Mouse (Mus musculus): ENCODE data around the gene C3ar1. TPM values are rescaled to one million over a fixed set of nuclear protein-coding genes. Genes with fewer than 3 reads are reported as not detected.

The C3ar1 gene
- polyA plus RNA-seq, 1 experiment from 2014 or later: 1.7 TPM

GRCm38 (mm10) chr6:122837539-122837938, 18.4 kb downstream of the C3ar1 start:
- WGBS: 82% methylated on average over 5 of the region's 5 CpGs
- H3K36me3 ChIP-seq (ENCODE audit: control insufficient read depth, insufficient read depth, low read length): peaks cover 78% of the 10 kb centered on the region
- H3K9me3 ChIP-seq (ENCODE audit: control insufficient read depth, low read length): peaks cover 6% of the 10 kb centered on the region
- no peaks in the 10 kb centered on the region for H3K4me1 ChIP-seq (ENCODE audit: control insufficient read depth, insufficient read depth, low read length)
- no peak overlapping the region for H3K4me3 ChIP-seq (ENCODE audit: low read length)
- no peak for ATAC-seq (ENCODE audit: low FRiP score, low TSS enrichment)
- no peaks in the 10 kb centered on the region for H3K27me3 ChIP-seq (ENCODE audit: control insufficient read depth, insufficient read depth, low read length)
- H3K27ac ChIP-seq (ENCODE audit: low read depth, low read length): no peak overlapping the region
- H3K4me2 ChIP-seq (replicated peaks; ENCODE audit: low read depth, low read length): no peak overlapping the region
- H3K9ac ChIP-seq (ENCODE audit: low read depth, low read length): no peak overlapping the region

- 93% methylated on average over 3 of the region's 3 CpGs for WGBS
- Histone ChIP-seq H3K27me3 (ENCODE audit: control insufficient read depth, insufficient read depth, low read length) (no peaks in the 10 kb centered on the region), H3K36me3 (ENCODE audit: control insufficient read depth, insufficient read depth, low read length) (peaks cover 82% of the 10 kb centered on the region), H3K4me2 (replicated peaks; ENCODE audit: low read depth, low read length) (no peak overlapping the region), H3K27ac (ENCODE audit: low read depth, low read length) (no peak overlapping the region), H3K4me3 (ENCODE audit: low read length) (no peak overlapping the region), H3K9me3 (ENCODE audit: control insufficient read depth, low read length) (peaks cover 6% of the 10 kb centered on the region), H3K9ac (ENCODE audit: low read depth, low read length) (no peak overlapping the region), H3K4me1 (ENCODE audit: control insufficient read depth, insufficient read depth, low read length) (no peaks in the 10 kb centered on the region)
- no peak for ATAC-seq (ENCODE audit: low FRiP score, low TSS enrichment)
Observed at GRCm38 (mm10) chr6:122836974-122837373, 19.0 kb downstream of the C3ar1 start.

- H3K4me1 ChIP-seq (ENCODE audit: control insufficient read depth, insufficient read depth, low read length): no peaks in the 10 kb centered on the region
- peaks cover 6% of the 10 kb centered on the region for H3K9me3 ChIP-seq (ENCODE audit: control insufficient read depth, low read length)
- no peak overlapping the region for H3K4me3 ChIP-seq (ENCODE audit: low read length)
- no peak overlapping the region for H3K9ac ChIP-seq (ENCODE audit: low read depth, low read length)
- 77% methylated on average over 4 of the region's 4 CpGs for WGBS
- H3K36me3 ChIP-seq (ENCODE audit: control insufficient read depth, insufficient read depth, low read length): peaks cover 75% of the 10 kb centered on the region
- 0 out of 2 replicates have a peak, but pooled peaks have one; percentile 48 for ATAC-seq (ENCODE audit: low FRiP score, low TSS enrichment)
- H3K4me2 ChIP-seq (replicated peaks; ENCODE audit: low read depth, low read length): no peak overlapping the region
- H3K27ac ChIP-seq (ENCODE audit: low read depth, low read length): no peak overlapping the region
- H3K27me3 ChIP-seq (ENCODE audit: control insufficient read depth, insufficient read depth, low read length): no peaks in the 10 kb centered on the region
Observed at GRCm38 (mm10) chr6:122834365-122834764, 21.6 kb downstream of the C3ar1 start.

- no peaks in the 10 kb centered on the region for H3K27me3 ChIP-seq (ENCODE audit: control insufficient read depth, insufficient read depth, low read length)
- no peaks in the 10 kb centered on the region for H3K4me1 ChIP-seq (ENCODE audit: control insufficient read depth, insufficient read depth, low read length)
- H3K4me2 ChIP-seq (replicated peaks; ENCODE audit: low read depth, low read length): no peak overlapping the region
- no peak overlapping the region for H3K4me3 ChIP-seq (ENCODE audit: low read length)
- 76% methylated on average over 7 of the region's 7 CpGs for WGBS
- no peak for ATAC-seq (ENCODE audit: low FRiP score, low TSS enrichment)
- H3K27ac ChIP-seq (ENCODE audit: low read depth, low read length): no peak overlapping the region
- H3K9ac ChIP-seq (ENCODE audit: low read depth, low read length): no peak overlapping the region
- H3K9me3 ChIP-seq (ENCODE audit: control insufficient read depth, low read length): peaks cover 6% of the 10 kb centered on the region
- peaks cover 62% of the 10 kb centered on the region for H3K36me3 ChIP-seq (ENCODE audit: control insufficient read depth, insufficient read depth, low read length)
Observed at GRCm38 (mm10) chr6:122832880-122833279, 23.1 kb downstream of the C3ar1 start.

- Histone ChIP-seq H3K36me3 (ENCODE audit: control insufficient read depth, insufficient read depth, low read length) (peaks cover 24% of the 10 kb centered on the region), H3K9ac (ENCODE audit: low read depth, low read length) (no peak overlapping the region), H3K27me3 (ENCODE audit: control insufficient read depth, insufficient read depth, low read length) (no peaks in the 10 kb centered on the region), H3K27ac (ENCODE audit: low read depth, low read length) (no peak overlapping the region), H3K9me3 (ENCODE audit: control insufficient read depth, low read length) (no peaks in the 10 kb centered on the region), H3K4me3 (ENCODE audit: low read length) (no peak overlapping the region), H3K4me1 (ENCODE audit: control insufficient read depth, insufficient read depth, low read length) (peaks cover 13% of the 10 kb centered on the region), H3K4me2 (replicated peaks; ENCODE audit: low read depth, low read length) (no peak overlapping the region)
- 44% methylated on average over 13 of the region's 13 CpGs for WGBS
- no peak for ATAC-seq (ENCODE audit: low FRiP score, low TSS enrichment)
Observed at GRCm38 (mm10) chr6:122828086-122828485, 27.9 kb downstream of the C3ar1 start.

- H3K9me3 ChIP-seq (ENCODE audit: control insufficient read depth, low read length): no peaks in the 10 kb centered on the region
- H3K27ac ChIP-seq (ENCODE audit: low read depth, low read length): peak overlapping the region; percentile 32; the same call in 1 of the 2 replicates
- peak; percentile 86 for ATAC-seq (ENCODE audit: low FRiP score, low TSS enrichment)
- H3K27me3 ChIP-seq (ENCODE audit: control insufficient read depth, insufficient read depth, low read length): no peaks in the 10 kb centered on the region
- H3K4me3 ChIP-seq (ENCODE audit: low read length): peak overlapping the region; percentile 36
- H3K4me2 ChIP-seq (replicated peaks; ENCODE audit: low read depth, low read length): peak overlapping the region; percentile 88
- peaks cover 27% of the 10 kb centered on the region for H3K4me1 ChIP-seq (ENCODE audit: control insufficient read depth, insufficient read depth, low read length)
- WGBS: 1% methylated on average over 27 of the region's 29 CpGs
- peaks cover 11% of the 10 kb centered on the region; the same call in 1 of the 2 replicates for H3K36me3 ChIP-seq (ENCODE audit: control insufficient read depth, insufficient read depth, low read length)
- H3K9ac ChIP-seq (ENCODE audit: low read depth, low read length): peak overlapping the region; percentile 60
Observed at GRCm38 (mm10) chr6:122825923-122826742, 29.8 kb downstream of the C3ar1 start.

- no peak for ATAC-seq (ENCODE audit: low FRiP score, low TSS enrichment)
- Histone ChIP-seq H3K36me3 (ENCODE audit: control insufficient read depth, insufficient read depth, low read length) (peaks cover 4% of the 10 kb centered on the region; the same call in 1 of the 2 replicates), H3K4me3 (ENCODE audit: low read length) (no peak overlapping the region), H3K4me2 (replicated peaks; ENCODE audit: low read depth, low read length) (no peak overlapping the region), H3K9me3 (ENCODE audit: control insufficient read depth, low read length) (no peaks in the 10 kb centered on the region), H3K27ac (ENCODE audit: low read depth, low read length) (no peak overlapping the region), H3K27me3 (ENCODE audit: control insufficient read depth, insufficient read depth, low read length) (no peaks in the 10 kb centered on the region), H3K9ac (ENCODE audit: low read depth, low read length) (no peak overlapping the region), H3K4me1 (ENCODE audit: control insufficient read depth, insufficient read depth, low read length) (peaks cover 34% of the 10 kb centered on the region)
- 92% methylated on average over 8 of the region's 9 CpGs for WGBS
Observed at GRCm38 (mm10) chr6:122825166-122825565, 30.8 kb downstream of the C3ar1 start.

GRCm38 (mm10) chr6:122824086-122824485, 31.9 kb downstream of the C3ar1 start:
- H3K4me2 ChIP-seq (replicated peaks; ENCODE audit: low read depth, low read length): no peak overlapping the region
- H3K4me1 ChIP-seq (ENCODE audit: control insufficient read depth, insufficient read depth, low read length): peaks cover 34% of the 10 kb centered on the region
- no peaks in the 10 kb centered on the region; the same call in 1 of the 2 replicates for H3K36me3 ChIP-seq (ENCODE audit: control insufficient read depth, insufficient read depth, low read length)
- no peak overlapping the region for H3K4me3 ChIP-seq (ENCODE audit: low read length)
- no peak overlapping the region for H3K9ac ChIP-seq (ENCODE audit: low read depth, low read length)
- H3K9me3 ChIP-seq (ENCODE audit: control insufficient read depth, low read length): no peaks in the 10 kb centered on the region
- H3K27me3 ChIP-seq (ENCODE audit: control insufficient read depth, insufficient read depth, low read length): no peaks in the 10 kb centered on the region
- H3K27ac ChIP-seq (ENCODE audit: low read depth, low read length): no peak overlapping the region
- 74% methylated on average over 10 of the region's 10 CpGs for WGBS
- no peak for ATAC-seq (ENCODE audit: low FRiP score, low TSS enrichment)

- no peaks in the 10 kb centered on the region for H3K27me3 ChIP-seq (ENCODE audit: control insufficient read depth, insufficient read depth, low read length)
- no peak overlapping the region for H3K27ac ChIP-seq (ENCODE audit: low read depth, low read length)
- H3K4me3 ChIP-seq (ENCODE audit: low read length): peak overlapping the region; percentile 89; the same call in 1 of the 2 replicates
- peaks cover 32% of the 10 kb centered on the region for H3K4me1 ChIP-seq (ENCODE audit: control insufficient read depth, insufficient read depth, low read length)
- 68% methylated on average over 9 of the region's 9 CpGs for WGBS
- peak overlapping the region; percentile 66 for H3K4me2 ChIP-seq (replicated peaks; ENCODE audit: low read depth, low read length)
- no peak overlapping the region for H3K9ac ChIP-seq (ENCODE audit: low read depth, low read length)
- ATAC-seq (ENCODE audit: low FRiP score, low TSS enrichment): no peak
- no peaks in the 10 kb centered on the region for H3K9me3 ChIP-seq (ENCODE audit: control insufficient read depth, low read length)
- no peaks in the 10 kb centered on the region for H3K36me3 ChIP-seq (ENCODE audit: control insufficient read depth, insufficient read depth, low read length)
Observed at GRCm38 (mm10) chr6:122821822-122822221, 34.1 kb downstream of the C3ar1 start.
